Mouse (Mus musculus) kidney, postnatal 25 days (tissue): ENCODE measurements around the gene Pik3r4.

ENCODE experiments used
- DNase-seq, 2 experiments: peaks; one replicate each; pipeline ENCODE4 v3.0.0; 2021; ENCODE audit warnings: mixed read lengths in 2 of 2

Gene Pik3r4

DNA sequence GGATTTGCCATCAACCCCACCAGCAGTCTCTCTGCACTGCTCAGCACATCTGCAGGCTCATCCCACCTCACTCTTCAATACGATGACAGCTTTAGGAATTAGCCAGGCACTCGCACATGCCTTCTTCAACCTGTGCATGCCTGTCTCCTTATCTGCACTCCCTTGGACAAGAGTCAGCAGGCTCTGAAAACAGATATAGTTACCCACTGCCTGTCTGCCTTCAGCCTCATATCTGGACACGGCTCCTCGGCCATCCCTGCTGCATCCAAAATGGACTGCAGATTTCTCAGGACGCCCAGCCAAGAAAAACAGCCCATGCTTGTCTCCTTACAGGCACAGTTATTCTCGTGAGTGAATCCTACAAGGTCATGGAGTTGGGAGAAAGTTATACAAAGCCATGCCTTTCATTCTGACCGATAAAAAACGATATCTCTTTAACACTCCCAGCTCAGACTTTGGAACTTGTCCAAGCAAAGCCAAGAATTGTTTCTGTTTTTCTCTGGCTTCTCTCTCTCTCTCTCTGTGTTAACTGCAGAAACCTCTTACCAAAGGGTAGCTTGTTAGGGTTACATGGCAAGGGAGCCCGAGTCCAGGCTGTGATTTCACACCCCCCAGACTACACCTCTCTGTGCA lies 55.1 kb downstream of the Pik3r4 start:
- DNase-seq = peak; percentile 21 to 52

DNA sequence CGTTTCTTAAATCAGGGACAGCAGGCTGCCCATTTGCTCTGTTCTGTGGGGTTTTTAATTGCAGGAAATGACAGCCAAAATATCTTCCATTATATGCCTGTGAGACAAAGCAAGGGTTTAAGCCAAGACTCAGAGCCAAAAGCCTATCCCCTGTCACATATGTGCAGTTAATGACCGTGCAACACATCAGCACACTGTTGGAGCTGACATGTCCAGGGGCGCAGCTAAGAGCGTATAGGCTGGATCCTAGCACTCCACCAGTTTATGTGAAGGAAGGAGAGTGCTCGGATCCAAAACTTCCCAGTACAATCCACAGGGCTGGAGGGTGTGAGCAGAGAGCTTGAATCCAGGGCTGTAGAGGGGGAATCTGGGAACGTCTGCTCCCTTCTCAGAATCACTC lies 57.9 kb downstream of the Pik3r4 start:
- DNase-seq = no peak

DNA sequence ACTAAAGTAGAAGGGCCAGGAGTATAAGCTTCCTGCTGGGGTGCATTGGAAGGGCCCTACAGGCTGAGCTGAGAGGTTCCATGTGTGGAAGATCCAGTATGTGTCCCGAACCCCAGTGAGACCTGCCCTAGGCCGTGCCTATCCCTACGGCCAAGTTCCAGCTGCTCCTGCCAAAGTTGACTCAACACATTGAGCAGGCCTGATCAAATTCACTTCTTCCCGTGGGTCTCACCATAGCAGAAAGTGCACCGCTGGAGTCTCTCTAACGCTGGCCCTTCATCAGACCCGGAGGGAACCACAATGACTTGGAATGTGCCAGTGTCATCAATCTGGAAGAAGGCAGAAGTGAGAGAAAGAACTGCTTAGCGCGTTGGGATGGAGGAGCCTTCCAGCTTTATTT lies 59.2 kb downstream of the Pik3r4 start:
- no peak for DNase-seq

DNA sequence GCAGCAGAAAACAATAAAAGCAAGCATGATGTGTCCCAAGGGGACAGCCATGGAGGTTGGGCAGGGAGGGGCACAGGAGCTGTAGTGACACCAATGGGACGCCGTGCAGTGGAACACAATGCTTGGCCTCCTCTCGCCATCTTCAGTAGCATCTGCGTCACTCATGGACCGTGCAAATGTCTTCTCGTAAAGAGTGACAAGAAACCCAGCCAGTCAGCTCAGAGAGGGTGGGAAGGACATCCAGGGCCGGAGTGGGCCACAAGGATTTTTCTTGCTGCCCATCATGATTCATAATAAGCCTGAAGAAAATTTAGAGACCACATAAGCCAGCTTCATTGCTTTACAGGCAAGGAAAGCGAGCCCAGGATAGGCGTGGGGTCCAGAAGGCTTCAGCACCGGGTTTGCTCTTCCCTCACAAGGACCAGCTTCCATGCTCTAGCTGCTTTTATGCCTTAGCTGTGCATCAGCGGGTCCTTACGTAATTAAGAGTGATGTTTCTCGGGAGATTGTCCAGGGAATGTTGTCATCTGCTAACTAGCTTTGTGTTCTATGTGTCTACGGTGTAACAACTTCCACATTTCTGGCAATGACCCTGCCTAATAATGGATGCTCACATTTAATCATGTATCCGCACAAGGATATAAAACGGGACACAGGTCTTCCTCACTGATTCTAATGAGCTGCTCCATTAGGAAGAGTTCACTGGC lies 61.6 kb downstream of the Pik3r4 start:
- DNase-seq = no peak

DNA sequence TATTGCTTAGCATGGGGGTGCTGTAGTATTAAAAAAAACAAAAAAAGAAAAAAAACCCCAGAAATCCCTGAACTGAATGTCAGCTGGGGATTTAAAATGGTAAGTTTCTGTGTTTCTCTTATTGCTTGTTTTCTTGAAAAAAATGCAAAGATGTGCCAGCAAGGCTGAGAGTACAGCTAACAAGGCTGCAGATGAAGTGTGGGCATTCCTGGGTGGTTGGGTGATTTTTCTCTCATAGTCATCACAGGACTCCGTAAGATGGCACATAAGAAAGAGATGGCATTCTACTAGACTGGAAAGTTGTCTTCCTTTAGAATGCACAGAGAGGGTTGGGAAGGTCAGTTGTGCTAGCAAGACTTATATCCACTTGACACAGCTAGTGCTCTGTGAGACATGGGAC lies 62.2 kb downstream of the Pik3r4 start:
- no peak for DNase-seq

DNA sequence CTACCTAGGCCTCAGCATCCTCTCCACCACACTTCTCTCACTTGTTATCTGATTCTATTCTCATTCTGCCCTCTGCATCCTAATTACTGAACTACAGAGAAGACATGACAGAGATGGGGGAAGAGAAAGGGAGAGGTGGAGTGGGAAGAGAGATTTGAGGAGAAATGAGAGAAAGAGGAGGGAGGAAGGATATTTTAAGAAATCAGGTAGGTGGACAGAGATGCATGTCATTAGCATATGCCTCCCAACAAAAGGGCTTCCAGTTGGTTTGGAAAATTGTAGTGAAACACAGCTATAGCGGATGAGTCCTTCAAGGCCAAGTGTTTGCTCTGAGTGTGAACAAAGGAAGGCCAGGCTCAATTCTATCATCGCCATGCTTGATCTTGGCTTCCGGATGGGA lies 69.3 kb downstream of the Pik3r4 start:
- no peak for DNase-seq

DNA sequence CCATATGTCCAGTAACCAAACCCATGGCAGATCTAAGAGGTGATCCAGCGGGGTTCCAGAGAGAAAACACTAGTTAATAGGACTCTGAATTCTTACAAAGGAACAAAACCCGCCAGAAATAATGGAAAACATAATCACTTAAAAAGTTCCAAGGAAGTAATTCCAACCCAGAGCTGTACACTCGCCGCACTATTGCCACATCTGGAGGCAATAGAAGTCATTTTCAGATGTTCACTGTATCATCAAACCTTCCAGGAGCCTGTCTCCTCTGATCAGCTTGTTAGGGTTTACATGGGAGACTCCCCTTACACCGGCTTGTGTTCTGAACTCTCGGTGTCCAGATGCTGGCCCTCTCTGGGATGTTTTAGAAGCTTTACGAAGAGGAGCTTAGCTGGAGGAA lies 76.6 kb downstream of the Pik3r4 start:
- no peak for DNase-seq

DNA sequence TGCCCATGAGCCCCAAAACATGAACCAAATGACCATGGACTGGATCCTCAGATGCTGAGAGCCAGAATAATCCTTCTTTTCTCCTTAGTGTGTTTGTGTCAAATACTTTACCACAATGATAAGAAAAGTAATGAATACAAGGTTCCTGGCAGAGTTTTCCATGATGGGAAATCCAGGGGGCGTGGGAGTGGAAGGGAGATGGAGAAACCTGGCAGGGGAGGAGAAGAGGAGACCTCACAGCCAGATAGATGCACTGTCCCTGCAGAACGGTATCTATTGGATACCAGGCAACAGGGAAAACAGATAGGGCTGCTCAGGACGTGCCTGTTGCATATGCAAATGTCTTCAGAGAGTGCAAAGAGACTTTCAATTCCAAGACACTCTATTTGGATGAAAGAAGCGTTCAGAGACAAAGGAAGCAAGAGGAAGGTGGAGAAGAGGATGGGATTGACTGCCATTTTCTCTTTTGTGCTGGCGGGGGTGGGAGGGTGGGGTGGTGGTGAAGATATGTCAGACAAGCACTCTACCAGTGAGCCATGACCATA lies 77.1 kb downstream of the Pik3r4 start:
- DNase-seq = no peak

DNA sequence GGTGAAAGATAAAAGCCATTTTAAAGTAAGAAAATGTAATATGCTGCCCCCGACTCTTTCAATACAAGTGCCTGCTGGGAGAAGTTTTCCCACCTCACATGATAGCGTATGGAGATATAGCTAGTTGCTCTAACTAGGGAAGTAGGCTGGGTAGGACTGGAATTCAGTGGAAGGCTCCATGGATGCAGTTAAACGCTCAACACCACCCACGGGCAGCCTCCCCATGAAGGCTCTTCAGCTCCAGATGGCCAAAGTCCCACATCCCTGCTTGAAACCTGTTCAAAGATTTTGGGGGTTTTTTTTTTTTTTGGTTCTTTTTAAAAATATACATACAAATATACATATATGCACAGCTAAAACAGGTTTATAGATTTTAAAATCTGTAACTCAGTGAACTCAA lies 77.7 kb downstream of the Pik3r4 start:
- DNase-seq = no peak

DNA sequence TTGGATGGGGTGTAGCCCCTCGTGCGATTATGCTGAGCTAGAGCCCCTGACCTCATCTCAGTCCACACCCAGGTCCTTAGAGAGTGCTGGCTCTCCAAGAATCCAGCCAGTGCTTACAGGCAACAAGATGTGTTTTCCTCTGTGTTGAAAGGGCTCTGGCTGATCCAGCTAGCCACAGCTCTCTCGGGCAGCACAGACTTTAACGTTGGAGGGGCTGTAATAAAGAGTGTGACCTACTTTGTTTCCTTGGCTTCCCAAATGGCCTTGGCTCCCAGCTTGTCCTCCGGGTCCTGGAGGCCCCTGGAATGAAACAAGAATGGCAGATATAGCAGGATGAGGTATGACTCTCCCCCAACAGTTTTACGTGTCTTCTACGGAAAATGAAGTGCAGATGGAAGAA lies 89.2 kb downstream of the Pik3r4 start:
- no peak for DNase-seq

DNA sequence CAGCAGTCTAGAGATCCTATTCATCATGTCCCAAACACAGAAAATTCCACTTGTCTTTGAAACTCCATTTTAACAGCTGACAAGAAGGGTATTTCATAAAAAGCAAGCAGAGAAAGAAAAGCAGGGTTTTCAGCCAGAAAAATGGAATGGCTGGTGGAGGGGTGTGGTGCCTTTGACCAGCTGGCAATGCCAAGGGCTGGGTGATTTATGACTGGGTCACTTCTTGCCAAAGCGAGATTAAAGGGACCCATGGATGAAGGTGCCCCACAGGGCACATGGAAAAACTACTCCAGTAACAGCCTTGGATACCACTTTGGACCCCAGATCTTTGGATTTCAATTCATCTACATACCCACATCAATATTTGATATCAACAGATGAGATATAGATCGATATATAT lies 91.9 kb downstream of the Pik3r4 start:
- peak in 1 of 2 experiments; percentile 16 for DNase-seq

DNA sequence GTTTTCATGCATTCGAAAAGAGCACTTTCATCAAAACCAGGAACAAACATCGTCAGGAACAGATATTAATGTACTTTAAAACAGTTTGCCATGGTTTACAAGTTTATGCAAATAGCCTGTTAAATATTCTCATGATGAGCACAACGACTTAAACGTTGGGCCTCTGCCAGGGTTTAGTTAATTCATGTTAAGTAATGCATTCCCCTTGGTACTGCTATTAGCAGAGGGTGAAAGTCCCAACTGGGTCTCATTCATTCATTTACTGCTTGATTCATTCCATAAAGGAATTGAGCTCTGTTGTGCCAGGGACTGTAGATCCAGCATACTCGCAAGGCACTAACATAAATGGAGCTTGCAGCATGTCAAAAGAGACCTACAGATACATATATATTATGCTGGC lies 92.4 kb downstream of the Pik3r4 start:
- DNase-seq = peak in 1 of 2 experiments; percentile 66
